Mouse (Mus musculus): ENCODE data around the gene Nmnat2.

Nmnat2 gene

GRCm38 (mm10) chr1:152983416-152983815 is 28.6 kb downstream of the Nmnat2 start:
- no peak for DNase-seq (ENCODE audit: low read depth, low spot score)

DNA sequence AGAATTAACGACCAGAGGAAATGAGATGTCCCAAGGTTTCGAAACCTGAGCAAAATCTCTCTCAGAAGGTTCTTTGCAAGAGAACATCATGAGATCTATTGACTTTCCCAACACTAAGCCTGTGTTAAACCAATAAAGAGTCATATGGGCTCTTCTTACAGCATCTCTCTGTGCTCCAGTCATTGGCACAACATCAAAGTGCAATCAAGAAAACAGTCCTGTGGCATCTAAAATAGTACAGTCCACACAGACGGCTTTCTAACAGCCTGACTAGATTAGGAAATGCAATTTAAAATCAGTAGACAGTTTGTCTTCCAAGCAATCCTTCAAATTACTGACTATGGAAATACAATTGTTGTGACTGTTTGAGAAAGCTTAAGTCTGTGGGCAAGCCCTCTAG is 32.2 kb downstream of the Nmnat2 start:
- no peak for DNase-seq (ENCODE audit: low read depth, low spot score)

GRCm38 (mm10) chr1:152990067-152990466 is 35.3 kb downstream of the Nmnat2 start:
- no peak for DNase-seq (ENCODE audit: low read depth, low spot score)

GRCm38 (mm10) chr1:152992271-152993134 is 37.7 kb downstream of the Nmnat2 start:
- DNase-seq (ENCODE audit: low read depth, low spot score) = peak; percentile 60

DNA sequence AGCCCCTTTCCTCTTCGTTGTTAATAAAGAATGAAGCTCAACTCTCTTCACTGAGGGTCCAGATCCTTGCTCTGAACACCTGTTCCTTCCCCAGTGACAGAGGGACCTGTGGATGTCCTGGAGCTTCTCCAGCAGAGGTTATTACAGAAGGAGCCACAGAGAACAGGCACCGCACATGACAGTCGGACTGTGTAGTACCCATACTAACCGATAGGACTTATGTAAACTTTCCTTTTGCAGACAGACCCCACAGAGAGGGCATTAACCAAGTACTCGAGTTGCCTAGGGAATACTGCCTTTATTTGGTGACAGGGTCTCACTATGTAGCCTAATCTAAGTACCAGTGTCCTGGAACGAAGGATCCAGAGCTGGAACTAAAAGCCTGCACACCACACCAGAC is 39.0 kb downstream of the Nmnat2 start:
- DNase-seq (ENCODE audit: low read depth, low spot score) = peak; percentile 52

GRCm38 (mm10) chr1:152999983-153000382 is 45.2 kb downstream of the Nmnat2 start:
- no peak for DNase-seq (ENCODE audit: low read depth, low spot score)

GRCm38 (mm10) chr1:153000486-153001228 is 45.9 kb downstream of the Nmnat2 start:
- no peak for DNase-seq (ENCODE audit: low read depth, low spot score)

DNA sequence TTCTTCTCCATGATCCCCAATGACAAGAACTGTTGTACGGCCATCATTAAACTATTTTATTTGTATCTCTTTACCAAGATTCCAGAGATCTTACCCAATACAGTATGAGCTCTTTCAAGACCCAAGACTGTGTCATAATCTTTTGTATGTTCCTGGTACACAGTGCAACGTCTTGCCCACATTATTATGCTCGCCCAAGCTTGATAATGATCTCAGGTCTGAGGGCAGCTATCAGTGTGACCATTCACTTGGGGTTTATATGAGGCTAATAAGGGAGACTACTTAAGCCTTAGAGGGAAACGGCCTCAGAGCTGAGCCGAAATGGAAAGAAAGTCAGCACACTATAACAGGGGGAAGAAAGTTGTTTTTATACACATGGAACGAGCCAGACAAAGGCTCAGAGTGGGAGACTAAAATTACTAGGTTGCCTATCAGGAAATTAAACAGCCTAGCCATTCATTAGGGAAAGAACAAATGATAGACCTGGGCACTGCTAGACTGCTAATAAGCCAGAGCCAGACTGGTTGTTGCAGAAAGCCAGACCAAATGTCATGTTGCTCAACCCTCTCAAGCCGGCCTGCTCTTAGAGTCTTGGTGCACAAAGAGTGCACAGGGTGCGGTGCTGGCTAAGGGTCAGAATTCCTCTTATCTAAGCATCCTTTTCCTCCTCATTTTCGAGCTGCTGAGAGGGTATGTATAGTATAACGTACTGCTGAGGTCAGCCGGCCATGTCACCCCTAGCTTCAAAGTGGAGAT is 47.7 kb downstream of the Nmnat2 start:
- no peak for DNase-seq (ENCODE audit: low read depth, low spot score)

DNA sequence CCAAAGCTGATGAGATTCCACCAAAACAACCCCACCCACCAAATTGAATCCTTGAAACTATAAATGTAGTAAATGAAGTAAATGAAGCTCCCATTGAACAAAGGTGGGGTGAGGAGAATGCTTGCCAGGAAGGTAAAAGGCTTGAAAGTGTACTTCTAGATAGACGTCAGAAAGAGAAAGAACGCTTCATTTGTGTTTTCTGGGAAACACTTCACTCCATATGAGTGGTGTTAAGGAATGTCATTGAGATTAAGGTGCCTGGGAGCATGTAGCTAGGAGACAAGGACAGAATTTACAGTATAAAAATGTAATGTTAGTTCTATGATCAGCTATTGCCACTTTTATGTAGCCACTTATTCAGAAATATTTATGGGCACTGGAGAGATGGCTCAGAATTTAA is 49.7 kb downstream of the Nmnat2 start:
- no peak for DNase-seq (ENCODE audit: low read depth, low spot score)

DNA sequence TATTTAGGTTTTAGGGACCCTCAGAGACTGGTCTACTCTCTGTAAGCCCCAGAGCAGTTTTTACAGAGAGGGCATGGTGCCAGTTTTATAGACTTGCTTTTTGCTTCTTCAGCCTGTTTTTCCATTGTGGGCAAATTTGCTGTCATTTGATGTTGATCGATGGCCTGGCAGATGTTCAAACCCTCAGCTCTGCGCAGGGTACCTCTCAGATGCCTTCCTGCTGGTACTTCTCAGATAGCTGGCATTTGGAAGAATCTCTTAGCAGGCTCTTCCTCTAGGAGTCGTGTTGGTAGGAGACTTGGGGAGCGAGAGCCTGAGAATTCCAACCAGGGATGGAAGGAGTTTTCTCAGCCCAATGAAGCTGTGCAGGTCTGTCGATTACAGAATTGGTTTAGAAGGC is 51.3 kb downstream of the Nmnat2 start:
- no peak for DNase-seq (ENCODE audit: low read depth, low spot score)

GRCm38 (mm10) chr1:153006761-153007160 is 52.0 kb downstream of the Nmnat2 start:
- no peak for DNase-seq (ENCODE audit: low read depth, low spot score)

- DNase-seq (ENCODE audit: low read depth, low spot score) = no peak
These were observed 52.5 kb downstream of the Nmnat2 start for GRCm38 (mm10) chr1:153007292-153007691.

DNA sequence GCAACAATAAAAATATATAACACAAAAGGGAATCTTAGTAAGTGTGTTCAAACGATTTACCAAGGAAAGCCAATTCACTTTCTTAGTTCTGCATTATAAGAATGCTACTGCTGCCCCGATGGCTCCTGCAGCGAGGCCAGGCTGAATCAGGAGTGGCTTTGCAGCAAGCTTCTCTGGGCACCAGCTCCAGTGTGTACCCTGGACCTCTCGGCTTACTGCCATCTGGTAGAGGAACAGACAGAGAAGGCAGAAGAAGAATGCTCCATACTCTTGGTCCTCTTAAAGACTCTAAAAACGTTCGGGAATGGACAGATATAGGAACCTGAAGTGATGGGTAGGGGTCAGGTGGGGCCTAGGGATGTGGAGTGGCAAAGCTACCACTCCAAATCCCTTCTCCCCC is 53.0 kb downstream of the Nmnat2 start:
- no peak for DNase-seq (ENCODE audit: low read depth, low spot score)

GRCm38 (mm10) chr1:153009338-153009737 is 54.5 kb downstream of the Nmnat2 start:
- peak; percentile 100 for DNase-seq (ENCODE audit: low read depth, low spot score)

DNA sequence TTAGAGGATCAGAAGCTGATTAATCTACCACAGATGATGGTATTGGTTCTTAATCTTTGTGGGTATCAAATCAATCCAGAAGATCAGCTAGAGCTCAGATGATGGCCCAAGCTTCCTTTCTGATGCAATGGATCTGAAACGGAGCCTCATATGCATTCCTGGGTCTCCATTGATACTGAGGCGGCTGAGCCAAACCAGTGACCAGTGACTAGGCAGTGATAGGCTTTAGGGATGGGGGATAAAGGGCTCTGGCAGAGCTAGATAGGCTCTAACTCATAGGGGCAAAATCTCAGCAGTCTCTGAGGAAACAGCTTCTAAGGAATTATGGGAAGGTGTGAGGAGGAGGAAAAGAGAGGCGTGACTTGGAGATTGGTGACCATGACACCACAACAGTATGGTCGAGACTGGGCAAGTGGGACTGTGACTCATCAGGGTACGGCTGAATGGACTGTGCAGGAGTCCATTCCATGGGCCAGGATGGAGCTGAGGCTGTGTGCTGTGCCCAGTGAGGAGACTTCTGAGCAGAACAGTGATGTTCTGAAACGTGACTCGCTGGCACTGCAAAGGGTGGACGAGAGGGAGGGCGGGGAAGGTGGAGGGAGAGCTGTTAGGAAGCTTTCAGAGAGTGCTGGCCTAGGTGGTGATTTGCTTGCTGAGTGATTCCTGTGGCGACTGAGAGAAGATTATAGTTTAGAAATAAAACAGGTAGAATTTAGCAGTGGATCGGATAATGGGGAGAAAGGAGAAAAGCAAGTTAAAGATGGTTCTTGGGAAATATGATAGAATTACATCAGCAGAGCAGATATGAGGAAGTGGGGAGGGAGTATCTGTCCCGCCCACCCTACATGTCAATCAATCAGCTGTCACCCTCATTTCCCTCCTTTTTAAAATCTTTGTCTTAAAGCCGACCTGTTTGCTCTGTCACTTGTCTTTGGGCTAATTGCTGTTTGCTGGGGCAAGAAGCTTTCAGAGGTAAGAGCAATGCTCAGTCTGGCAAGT is 55.9 kb downstream of the Nmnat2 start:
- peak; percentile 62 for DNase-seq (ENCODE audit: low read depth, low spot score)

- DNase-seq (ENCODE audit: low read depth, low spot score) = peak; percentile 77
These were observed 56.8 kb downstream of the Nmnat2 start for GRCm38 (mm10) chr1:153011544-153011943.

GRCm38 (mm10) chr1:153013541-153014288 is 58.9 kb downstream of the Nmnat2 start:
- no peak for DNase-seq (ENCODE audit: low read depth, low spot score)

GRCm38 (mm10) chr1:153014431-153015186 is 59.8 kb downstream of the Nmnat2 start:
- DNase-seq (ENCODE audit: low read depth, low spot score) = no peak

DNA sequence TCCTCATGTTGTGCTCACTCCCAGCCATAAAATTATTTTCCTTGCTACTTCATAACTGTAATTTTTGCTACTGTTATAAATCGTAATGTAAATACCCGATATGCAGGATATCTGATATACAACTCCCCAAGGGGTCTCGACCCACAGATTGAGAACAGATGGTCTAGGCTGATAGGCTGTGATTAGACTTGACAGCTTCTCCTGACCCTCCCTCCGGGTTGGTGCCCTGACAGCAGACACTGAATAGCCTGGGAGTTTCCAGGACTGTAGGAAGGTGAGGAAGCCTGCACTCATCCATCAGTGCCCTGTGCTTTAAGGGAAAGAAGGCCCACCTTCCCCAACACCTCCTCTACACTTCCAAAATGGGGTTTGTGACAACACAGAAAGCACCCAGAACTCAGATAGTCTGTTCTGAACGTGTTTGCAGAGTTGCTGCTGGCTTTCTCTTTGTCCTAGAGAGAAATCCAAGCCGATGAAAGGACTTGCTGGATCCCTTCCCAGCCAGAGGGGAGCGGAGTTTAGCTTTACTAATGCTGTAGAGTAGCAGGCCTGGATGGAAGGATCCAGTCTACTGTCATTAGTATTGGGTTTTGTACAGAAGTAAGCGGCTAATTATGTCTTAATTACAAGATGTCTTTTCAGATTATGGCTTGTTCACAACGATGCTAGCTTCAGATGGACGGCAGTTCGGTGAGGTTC is 61.8 kb downstream of the Nmnat2 start:
- DNase-seq (ENCODE audit: low read depth, low spot score) = no peak
